Mouse (Mus musculus) neural tube, embryonic 11.5 days (tissue): Measurements from ENCODE around the gene Nup188. TPM values are rescaled to one million over a fixed set of nuclear protein-coding genes. Genes with fewer than 3 reads are reported as not detected.
A peak's percentile ranks its signal among the peaks of the same experiment; 100 is the strongest.

Experiments used
- ATAC-seq: fragments of 200-750 bp; cut with Nextera tagmentation; 2 replicates; pipeline ENCODE4 v1.8.0; 2017; ENCODE audit warnings: moderate number of reproducible peaks, mild to moderate bottlenecking, moderate TSS enrichment, moderate library complexity; ENCODE audit not compliant: insufficient read depth, low FRiP score, low TSS enrichment
- DNase-seq: peaks from one replicate; pipeline ENCODE4 v3.0.0-alpha.2; 2015; ENCODE audit warnings: low spot score
- H3K27ac ChIP-seq: fragments of 300-500 bp; sonication (generic); 2 replicates; pipeline ENCODE4 v1.5.1; 2014; ENCODE audit warnings: low read depth, mild to moderate bottlenecking, low read length
- H3K27me3 ChIP-seq: fragments of 300-500 bp; sonication (generic); 2 replicates; pipeline ENCODE4 v1.6.1; 2014; ENCODE audit warnings: mild to moderate bottlenecking, low read length, mixed read lengths; ENCODE audit not compliant: control insufficient read depth, insufficient read depth
- H3K36me3 ChIP-seq: fragments of 300-500 bp; sonication (generic); 2 replicates; pipeline ENCODE4 v1.6.1; 2014; ENCODE audit warnings: mild to moderate bottlenecking, low read length, moderate library complexity, mixed read lengths; ENCODE audit not compliant: control insufficient read depth, insufficient read depth
- H3K4me1 ChIP-seq: fragments of 300-500 bp; sonication (generic); 2 replicates; pipeline ENCODE4 v1.6.1; 2014; ENCODE audit warnings: low read length, mixed read lengths; ENCODE audit not compliant: control insufficient read depth, insufficient read depth
- H3K4me2 ChIP-seq: fragments of 300-500 bp; sonication (generic); 2 replicates; pipeline ENCODE4 v1.6.1; 2014; ENCODE audit warnings: low read depth, mild to moderate bottlenecking, moderate library complexity
- H3K4me3 ChIP-seq: fragments of 300-500 bp; sonication (generic); 2 replicates; pipeline ENCODE4 v1.5.1; 2014; ENCODE audit warnings: low read depth, low read length
- H3K9ac ChIP-seq: fragments of 300-500 bp; sonication (generic); 2 replicates; pipeline ENCODE4 v1.6.1; 2014; ENCODE audit warnings: mild to moderate bottlenecking, low read length
- H3K9me3 ChIP-seq: fragments of 300-500 bp; sonication (generic); 2 replicates; pipeline ENCODE4 v1.6.1; 2016; ENCODE audit warnings: low read length; ENCODE audit not compliant: control insufficient read depth
- WGBS: fragments of 180-500 bp; shearing (Covaris S2); extraction: QIAGEN DNeasy Blood & Tissue Kit; methylation state at CpG from one replicate; pipeline ENCODE4 v1.1.7; 2014; 5-methylcytosine and 5-hydroxymethylcytosine counted together
- polyA plus RNA-seq: library from polyadenylated mRNA; unstranded; fragments of >200 nt; fragmentation: Nextera tagmentation; extraction: Ambion mirVana; gene quantifications from 2 replicates; pipeline ENCODE4 v1.2.1, GENCODE M21; 2014

Nup188 gene
- polyA plus RNA-seq, 1 experiment from 2014 or later: 60.0 TPM

DNA sequence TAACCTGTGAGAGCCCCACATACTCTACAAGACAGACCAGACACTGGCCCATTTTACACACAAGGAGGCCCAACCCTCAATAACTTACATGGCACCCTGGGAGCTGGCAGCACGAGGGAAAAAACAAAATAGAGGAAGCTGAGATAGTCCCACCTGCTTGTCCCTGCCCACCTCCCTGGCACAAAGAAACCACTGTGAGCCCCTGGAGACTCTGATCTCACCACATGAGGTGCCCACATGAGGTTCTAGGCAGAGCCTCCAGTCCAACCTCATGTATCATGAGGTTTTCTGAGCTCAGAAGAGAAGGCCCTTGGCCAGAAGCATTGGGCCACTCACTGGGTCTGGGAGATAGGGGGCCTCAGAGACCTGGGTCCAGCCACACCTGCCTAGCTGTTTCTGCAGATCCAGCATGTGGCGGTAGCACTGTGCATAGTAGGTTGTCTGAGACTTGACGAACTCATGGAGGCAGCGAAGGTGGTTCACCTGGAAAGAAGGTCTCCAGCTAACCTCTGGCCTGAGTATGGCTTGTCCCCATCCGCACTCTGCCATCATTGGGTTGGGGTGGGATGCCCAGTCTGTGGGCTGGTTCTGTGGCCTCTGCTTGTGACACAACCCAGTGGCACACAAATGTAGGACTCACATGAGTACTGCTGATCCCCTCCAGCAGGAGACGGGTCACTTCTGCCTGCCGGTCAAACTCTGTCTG, 59.9 kb downstream of the Nup188 start:
- Histone ChIP-seq H3K4me3 (no peak overlapping the region), H3K9me3 (no peaks in the 10 kb centered on the region), H3K4me2 (no peak overlapping the region), H3K9ac (no peak overlapping the region), H3K36me3 (peaks cover 30% of the 10 kb centered on the region), H3K4me1 (no peaks in the 10 kb centered on the region), H3K27ac (no peak overlapping the region), H3K27me3 (no peaks in the 10 kb centered on the region)
- WGBS: 90% methylated on average over 7 of the region's 7 CpGs
- DNase-seq (no peak), ATAC-seq (no peak)

- no peak for ATAC-seq
- no peak for DNase-seq
- Histone ChIP-seq H3K27ac (no peak overlapping the region), H3K27me3 (no peaks in the 10 kb centered on the region), H3K4me2 (no peak overlapping the region), H3K9ac (no peak overlapping the region), H3K36me3 (peaks cover 21% of the 10 kb centered on the region), H3K4me3 (no peak overlapping the region), H3K4me1 (no peaks in the 10 kb centered on the region), H3K9me3 (no peaks in the 10 kb centered on the region)
- WGBS: 88% methylated on average over 6 of the region's 6 CpGs
These were observed 63.0 kb downstream of the Nup188 start for GRCm38 (mm10) chr2:30349196-30349595.

DNA sequence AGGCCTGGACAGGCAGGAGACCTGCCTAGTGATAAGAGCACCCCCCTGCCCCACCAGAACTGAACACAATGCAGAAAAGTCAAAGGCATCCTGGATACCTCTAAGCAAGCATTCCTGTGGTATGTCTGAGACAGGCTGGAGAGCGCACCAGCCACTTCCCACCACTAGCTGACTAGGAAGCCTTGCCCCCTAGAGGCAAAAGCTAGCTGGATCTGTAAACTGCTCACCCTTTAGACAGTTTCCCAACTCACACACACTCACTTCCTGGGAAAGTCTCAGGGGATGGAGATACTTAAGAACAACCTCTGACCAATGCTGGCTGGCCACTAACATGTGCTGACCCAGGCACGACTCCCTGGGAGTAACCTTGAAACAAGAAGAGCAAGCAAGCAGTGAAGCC, 65.0 kb downstream of the Nup188 start:
- Histone ChIP-seq H3K9ac (no peak overlapping the region), H3K27ac (no peak overlapping the region), H3K36me3 (peaks cover 10% of the 10 kb centered on the region), H3K4me3 (no peak overlapping the region), H3K4me2 (no peak overlapping the region), H3K27me3 (no peaks in the 10 kb centered on the region), H3K4me1 (no peaks in the 10 kb centered on the region), H3K9me3 (no peaks in the 10 kb centered on the region)
- no peak for ATAC-seq
- WGBS: 85% methylated on average over 2 of the region's 2 CpGs
- no peak for DNase-seq

DNA sequence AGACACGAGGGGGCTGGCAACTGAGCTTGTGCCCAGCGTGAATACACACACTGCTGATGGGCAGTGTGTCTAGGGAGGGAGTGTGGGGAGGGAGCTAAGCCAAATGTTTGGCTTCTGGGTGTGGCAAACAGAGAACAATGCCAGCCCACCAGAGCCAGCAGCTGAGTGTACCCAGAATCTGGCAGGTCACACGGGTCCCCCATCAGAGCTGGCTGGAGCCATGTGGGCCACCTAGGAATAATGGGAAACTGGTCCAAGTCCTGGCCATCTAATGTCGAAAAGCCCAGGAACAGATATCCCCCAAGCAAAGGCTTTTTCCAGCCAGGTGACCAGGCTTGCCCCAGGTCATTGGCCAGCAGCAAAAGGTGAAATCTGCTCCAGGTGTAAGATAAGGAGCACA, 69.7 kb downstream of the Nup188 start:
- ATAC-seq (no peak), DNase-seq (no peak)
- WGBS: 65% methylated on average over 4 of the region's 4 CpGs
- Histone ChIP-seq H3K4me3 (no peak overlapping the region), H3K4me1 (peaks cover 15% of the 10 kb centered on the region), H3K9ac (no peak overlapping the region), H3K9me3 (no peaks in the 10 kb centered on the region), H3K4me2 (no peak overlapping the region), H3K27ac (no peak overlapping the region), H3K27me3 (no peaks in the 10 kb centered on the region), H3K36me3 (no peaks in the 10 kb centered on the region; the same call in none of the 2 replicates)

DNA sequence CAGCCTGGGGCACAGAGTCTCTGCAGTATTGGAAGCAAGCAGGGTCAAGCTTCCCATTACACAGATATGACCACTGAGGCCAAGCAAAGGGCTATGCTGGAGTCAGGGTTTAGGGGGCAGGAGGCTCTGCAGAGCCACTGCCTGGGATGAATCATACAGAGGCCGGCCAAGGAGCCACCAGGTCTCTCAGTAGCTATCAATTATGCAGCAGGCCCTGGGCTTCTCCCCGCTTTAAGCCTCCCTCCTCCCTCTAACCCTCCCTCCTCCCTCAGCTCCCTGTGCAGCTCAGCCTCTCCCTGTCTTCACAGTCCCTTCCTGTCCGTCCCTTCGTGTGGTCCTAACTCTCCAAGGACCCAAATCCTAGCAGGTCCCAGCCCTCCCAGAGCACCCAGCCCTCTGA, 70.1 kb downstream of the Nup188 start:
- Histone ChIP-seq H3K4me1 (peaks cover 15% of the 10 kb centered on the region), H3K4me2 (no peak overlapping the region), H3K4me3 (no peak overlapping the region), H3K36me3 (no peaks in the 10 kb centered on the region; the same call in none of the 2 replicates), H3K9ac (no peak overlapping the region; the same call in 1 of the 2 replicates), H3K27me3 (no peaks in the 10 kb centered on the region), H3K27ac (no peak overlapping the region), H3K9me3 (no peaks in the 10 kb centered on the region)
- 48% methylated on average over 4 of the region's 4 CpGs for WGBS
- ATAC-seq: no peak
- DNase-seq: no peak

DNA sequence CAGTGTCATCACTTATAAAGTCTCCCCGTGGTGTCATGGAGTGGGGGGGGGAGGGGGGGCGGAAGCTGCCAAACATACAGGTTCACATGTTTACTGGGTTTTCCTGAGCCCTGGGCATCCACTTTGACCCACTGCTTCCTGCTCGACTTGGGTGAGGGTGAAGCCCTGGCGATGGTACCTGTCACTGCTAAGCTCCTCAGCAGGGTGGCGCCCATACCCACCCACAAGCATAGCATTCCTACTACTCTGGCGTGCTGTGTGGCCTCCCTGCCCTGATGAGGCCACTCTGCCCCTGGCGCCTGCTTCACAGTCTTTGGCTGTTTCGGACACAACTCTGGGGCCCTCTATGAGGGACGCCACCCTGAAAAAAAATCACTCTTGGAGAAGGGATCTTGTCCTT, 70.7 kb downstream of the Nup188 start:
- Histone ChIP-seq H3K4me3 (no peak overlapping the region), H3K27me3 (no peaks in the 10 kb centered on the region), H3K9me3 (no peaks in the 10 kb centered on the region), H3K9ac (no peak overlapping the region; the same call in 1 of the 2 replicates), H3K27ac (no peak overlapping the region), H3K36me3 (no peaks in the 10 kb centered on the region; the same call in none of the 2 replicates), H3K4me1 (peaks cover 15% of the 10 kb centered on the region), H3K4me2 (no peak overlapping the region)
- WGBS: 77% methylated on average over 9 of the region's 9 CpGs
- no peak for ATAC-seq
- no peak for DNase-seq

DNA sequence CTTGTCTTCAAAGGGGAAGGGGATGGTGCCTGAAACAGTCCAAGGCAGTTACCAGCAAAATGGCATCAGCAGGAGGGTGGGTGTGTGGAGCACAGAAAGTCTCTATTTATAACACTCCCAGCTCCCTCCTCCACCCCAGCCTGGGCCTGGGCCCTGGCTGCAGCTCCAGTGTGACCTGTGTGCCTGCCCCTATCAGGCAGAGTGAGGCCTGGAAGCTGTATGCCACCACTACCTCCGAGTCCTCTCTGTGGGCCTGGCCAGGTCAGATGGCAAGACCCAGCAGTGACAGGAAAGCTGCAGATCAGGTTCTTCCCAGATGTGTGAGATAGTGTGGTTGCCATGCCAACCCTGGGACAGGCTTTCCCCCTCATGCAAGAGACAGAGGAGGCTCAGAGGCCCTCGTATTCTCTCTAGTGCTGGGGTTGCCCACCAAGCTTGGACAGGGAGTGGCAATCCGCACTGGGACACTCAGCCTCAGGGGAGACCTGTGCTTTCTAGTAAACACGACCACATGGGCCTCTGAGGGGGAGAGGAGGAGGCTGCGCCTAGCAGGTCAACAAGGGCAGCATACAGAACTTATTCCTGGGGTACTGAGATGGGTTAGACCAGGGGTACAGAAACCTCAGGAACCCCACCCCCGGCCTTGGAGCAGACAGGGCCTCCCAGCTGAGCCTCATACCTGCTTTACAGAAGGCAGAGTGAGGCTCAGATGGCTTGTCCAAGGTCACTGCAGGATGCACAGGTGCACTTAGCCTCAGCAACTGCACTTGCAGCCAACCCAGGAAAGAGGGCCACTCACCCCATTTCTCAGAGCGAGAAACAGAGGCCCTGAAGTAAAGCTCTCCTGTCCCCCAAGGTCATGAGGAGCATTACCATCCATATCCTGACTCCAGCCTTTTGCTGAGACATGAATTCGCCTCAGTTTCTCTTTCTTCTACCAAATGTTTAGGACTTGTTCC, 71.6 kb downstream of the Nup188 start:
- Histone ChIP-seq H3K27ac (0 out of 2 replicates have a peak overlapping the region, but pooled peaks have one; percentile 14), H3K27me3 (no peaks in the 10 kb centered on the region), H3K4me2 (peak overlapping the region; percentile 92), H3K36me3 (no peaks in the 10 kb centered on the region; the same call in none of the 2 replicates), H3K9me3 (no peaks in the 10 kb centered on the region), H3K4me1 (peaks cover 15% of the 10 kb centered on the region), H3K9ac (peak overlapping the region; percentile 18), H3K4me3 (peak overlapping the region; percentile 70)
- DNase-seq (no peak), ATAC-seq (no peak)
- WGBS: 63% methylated on average over 8 of the region's 8 CpGs

DNA sequence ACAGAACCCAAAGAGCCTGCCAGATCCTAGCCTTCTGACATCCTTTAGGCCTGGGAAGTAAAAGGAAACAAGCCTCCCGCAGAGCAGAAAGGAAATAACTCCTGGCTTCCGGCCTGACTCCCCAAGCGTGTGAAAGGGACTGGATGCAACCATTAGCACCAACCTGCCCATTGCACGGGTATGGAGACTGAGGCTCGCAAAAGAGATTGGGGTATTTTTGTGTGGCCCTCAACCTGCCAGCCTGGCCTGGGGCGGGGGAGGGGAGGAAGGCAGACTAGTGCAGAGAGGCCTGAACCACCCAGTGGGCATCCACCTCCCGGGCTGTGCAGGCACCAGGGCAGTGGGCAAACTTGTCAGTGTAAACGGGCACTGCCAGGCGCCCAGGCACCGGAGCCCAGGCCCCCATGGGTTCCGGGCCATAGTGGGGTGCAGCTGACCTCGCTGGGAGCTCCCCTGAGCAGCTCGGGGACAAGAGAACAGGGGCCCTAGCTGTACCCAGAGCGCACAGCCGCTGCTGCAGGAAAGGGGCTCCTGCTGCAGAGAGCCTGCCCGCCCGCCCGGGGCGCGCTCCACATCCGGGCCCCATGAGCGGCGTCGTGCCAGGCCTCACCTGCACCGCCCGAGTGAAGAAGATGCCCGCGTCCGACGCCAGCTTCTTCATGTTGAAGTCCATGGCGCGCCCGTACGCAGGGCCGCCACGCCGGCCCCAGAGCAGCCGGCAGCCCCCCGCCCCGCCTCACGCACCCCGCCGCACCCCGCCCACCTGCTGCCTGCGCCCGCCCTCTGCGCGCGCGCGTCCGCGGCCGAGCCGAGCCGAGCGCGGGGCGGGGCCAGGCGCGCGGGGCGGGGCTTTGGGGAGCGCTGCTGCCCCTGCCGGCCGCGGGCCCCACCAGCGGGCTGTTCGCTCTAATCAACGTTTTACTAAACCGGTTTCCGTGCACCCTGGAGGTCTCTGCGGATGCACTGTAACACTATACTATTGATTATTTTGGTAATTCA, 72.6 kb downstream of the Nup188 start, which contains the start of gene Sh3glb2:
TSS of gene Sh3glb2 (minus strand) at position 805 of the 999 bp plus-strand sequence.
- peak within 1 kb of the TSS; percentile 70 for H3K4me3 ChIP-seq
- 0 out of 2 replicates have a peak within 1 kb of the TSS, but pooled peaks have one; percentile 14 for H3K27ac ChIP-seq
- WGBS: 2% methylated on average over 59 of the region's 73 CpGs

More for the DNA sequence above, 72.6 kb downstream of the Nup188 start, which contains the start of gene Sh3glb2:
- peak within 1 kb of the TSS; percentile 76 for H3K9ac ChIP-seq
- H3K4me1 ChIP-seq: peaks cover 15% of the 10 kb centered on the region
- DNase-seq: peak; percentile 92
- no peaks in the 10 kb centered on the region; the same call in none of the 2 replicates for H3K36me3 ChIP-seq
- H3K27me3 ChIP-seq: no peaks in the 10 kb centered on the region
- ATAC-seq: peak; percentile 54
- no peaks in the 10 kb centered on the region for H3K9me3 ChIP-seq
- H3K4me2 ChIP-seq: peak within 1 kb of the TSS; percentile 92
